Mouse (Mus musculus) hematopoietic stem cell, adult 5-6 weeks (primary cell): Measurements from ENCODE around the gene Esm1. TPM values are rescaled to one million over a fixed set of nuclear protein-coding genes. Genes with fewer than 3 reads are reported as not detected.
"Not testable (repeated sequence)": the region's sequence is repeated elsewhere in the genome, so short reads cannot be mapped to it uniquely, and the experiment has no call there.

Experiments
- ATAC-seq, 2 experiments: fragments of 125-278 bp in 1 of 2; replicated peaks in 1 of 2; 2 replicates each; pipeline ENCODE4 v1.8.0; 2016 to 2017; ENCODE audit warnings: inconsistent platforms in 2 of 2, mild to moderate bottlenecking in 2 of 2, moderate number of reproducible peaks in 2 of 2, low read depth in 1 of 2, moderate TSS enrichment in 1 of 2; ENCODE audit not compliant: low FRiP score in 2 of 2, poor library complexity in 2 of 2, severe bottlenecking in 2 of 2, insufficient read depth in 1 of 2, low TSS enrichment in 1 of 2
- total RNA-seq: library from RNA; stranded (forward); fragments of 172-1452, 232-1000 nt; gene quantifications from 2 replicates; pipeline ENCODE4 v1.2.3, GENCODE M21; 2017

Esm1 gene
- total RNA-seq, 1 experiment from 2014 or later, result 0.10 TPM

- no peak for ATAC-seq
Observed at GRCm38 (mm10) chr13:113221851-113222250, 12.4 kb downstream of the Esm1 start.

DNA sequence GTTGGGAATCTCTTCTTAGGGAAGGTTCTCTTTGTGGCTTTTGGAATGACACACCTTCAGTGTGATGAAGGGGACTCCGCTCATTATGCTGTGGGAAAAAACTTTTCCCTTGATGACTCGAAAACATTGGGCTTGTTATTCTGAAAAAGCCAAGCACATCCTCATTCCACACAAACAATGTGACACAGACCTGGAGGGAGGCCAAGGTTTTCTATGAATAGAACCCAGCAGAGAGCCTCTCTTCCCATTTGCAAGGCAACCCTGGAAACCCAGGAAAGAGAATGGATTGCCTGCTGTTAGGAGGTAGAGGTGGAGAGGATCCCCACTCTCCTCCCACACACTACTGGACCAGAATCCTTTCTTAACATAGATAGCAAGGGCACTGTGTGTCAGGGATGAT, 14.6 kb downstream of the Esm1 start:
- no peak for ATAC-seq

DNA sequence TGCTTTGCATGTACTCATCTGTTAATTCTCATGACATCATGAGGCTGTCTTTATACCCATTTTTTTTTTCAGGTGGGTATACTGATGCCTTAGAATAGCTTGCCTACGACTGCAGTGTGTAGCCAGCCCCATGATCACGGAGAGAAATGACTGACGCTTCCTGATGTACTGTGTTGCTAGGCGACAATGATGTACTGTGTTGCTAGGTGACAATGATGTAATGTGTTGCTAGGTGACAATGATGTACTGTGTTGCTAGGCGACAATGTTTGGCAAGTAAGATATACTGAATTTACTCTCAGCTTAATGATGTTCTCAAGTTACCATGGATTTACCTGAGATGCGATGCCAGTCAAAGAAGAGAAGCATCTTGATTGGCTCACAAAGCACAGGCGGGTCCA, 16.4 kb downstream of the Esm1 start, which contains the start of gene Gzmk:
Gene Gzmk, minus strand, starts transcription at position 98 of the 400 bp plus-strand sequence.
- peak in 1 of 2 experiments; percentile 45; a peak in 1 of 4 replicates for ATAC-seq

- ATAC-seq, result peak in 1 of 2 experiments; percentile 51; a peak in 1 of 4 replicates
Observed at GRCm38 (mm10) chr13:113227076-113227475, 17.6 kb downstream of the Esm1 start.

DNA sequence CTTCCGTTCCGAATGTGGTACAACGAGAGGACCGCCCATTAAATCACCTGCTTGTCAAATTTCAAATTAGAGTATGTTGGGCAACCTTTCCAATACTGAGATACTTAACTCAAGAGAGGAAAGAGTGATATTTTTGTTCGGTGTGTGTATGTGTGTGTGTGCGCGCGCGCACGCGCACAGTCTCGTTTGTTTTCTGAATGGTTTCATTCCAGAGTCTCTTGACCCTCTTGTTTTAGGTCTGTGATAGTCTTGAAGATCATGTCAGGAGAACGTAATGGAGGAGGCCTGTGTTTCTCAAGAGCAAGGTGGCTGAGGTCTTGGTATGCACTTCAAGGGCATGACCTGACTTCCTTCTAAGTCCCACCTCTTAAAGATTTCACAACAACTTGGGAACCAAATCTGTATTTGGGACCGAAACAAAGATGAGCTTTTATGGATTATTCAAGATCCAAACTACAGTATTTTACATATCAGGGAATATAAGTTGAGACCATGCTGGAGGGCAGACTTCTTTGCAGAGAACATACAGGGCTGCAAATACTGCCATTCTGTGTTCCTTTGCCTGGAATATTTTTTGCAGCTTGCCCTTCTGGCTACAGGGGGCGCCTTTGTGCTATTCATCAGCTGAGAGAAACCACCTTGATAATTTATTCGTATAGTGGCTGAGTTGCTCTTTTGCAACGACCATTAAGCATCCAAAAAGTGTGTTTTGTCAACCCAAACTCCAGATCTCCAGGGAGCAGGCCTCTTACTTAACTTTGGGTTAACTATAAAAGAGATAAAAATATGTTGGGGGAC, 18.4 kb downstream of the Esm1 start:
- ATAC-seq, result no peak

DNA sequence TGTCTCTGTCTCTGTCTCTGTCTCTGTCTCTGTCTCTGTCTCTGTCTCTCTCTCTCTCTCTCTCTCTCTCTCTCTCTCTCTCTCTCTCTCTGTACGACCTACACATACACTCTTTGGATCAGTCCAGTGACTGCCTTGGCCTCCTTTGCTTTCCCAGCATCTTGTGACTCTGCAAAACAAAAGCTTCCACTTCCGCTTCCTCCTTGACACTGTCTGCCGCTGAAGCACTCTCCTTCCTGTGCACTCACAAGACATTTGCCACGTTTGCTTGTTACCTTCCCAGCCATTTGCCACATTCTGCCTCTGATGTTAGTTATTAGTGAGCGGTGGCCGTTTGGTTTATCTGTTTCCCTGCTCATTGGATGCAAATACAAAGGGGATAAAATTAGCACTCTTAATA, 32.7 kb downstream of the Esm1 start:
- peak; percentile 53 to 74; a peak in 2 of 4 replicates for ATAC-seq

DNA sequence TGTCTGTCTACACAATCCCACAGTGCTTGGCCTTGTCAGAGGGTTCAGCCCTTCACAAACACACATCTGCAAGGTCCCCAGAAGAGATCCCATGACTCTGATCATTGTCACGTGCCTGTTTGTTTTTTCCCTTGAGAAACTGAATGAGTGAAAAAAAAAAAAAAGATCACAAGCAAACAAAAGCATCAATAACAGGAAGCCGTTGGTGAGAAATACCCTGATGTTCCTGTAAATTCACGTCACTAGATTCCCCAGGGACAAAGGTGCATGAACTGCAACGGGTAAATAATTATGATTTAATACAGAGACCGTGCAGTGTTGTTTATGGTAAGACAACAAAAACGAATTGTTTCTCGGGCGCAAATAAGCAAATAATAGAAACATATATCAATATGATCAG, 35.6 kb downstream of the Esm1 start:
- ATAC-seq, result no peak

DNA sequence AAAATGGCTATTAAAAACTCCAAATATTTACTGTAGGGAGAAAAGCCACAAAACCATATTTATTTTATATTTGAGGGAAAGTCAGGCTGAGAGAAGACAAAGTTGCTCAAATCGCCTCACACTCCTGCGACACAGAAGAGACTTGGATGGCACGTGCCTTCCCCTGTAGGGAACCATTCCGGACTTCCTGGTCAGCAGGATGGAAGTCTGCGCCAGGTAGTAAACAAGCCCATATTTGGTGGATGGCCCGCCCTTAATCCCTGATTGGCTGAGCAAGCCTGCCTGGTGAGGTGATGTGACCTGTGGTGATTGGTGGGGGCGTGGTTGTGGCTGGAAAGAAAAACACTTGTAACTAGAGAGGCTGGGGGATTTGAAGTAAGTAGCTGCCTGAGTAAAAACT, 43.1 kb downstream of the Esm1 start:
- not testable (repeated sequence) for ATAC-seq

- ATAC-seq, result no peak
Observed at GRCm38 (mm10) chr13:113256766-113257165, 47.3 kb downstream of the Esm1 start.

DNA sequence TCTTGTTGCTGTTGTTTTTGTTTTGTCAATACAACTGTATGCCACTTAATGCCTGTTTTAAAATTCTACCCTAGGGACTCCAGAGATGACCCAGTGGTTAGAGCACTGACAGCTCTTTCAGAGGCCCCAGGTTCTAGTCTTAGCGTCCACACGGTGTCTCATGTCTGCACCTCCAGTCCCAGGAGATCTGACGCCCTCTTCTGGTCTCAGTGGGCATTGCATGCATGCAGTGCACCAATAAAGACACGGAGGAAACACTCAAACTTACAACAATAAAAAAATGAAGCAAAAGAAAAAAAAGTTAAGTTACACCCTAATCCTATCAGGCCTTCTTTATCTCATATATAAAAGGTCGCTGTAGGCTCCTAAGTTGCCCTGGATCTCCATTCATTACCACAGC, 47.7 kb downstream of the Esm1 start:
- ATAC-seq, result no peak

GRCm38 (mm10) chr13:113259237-113259636, 49.8 kb downstream of the Esm1 start:
- ATAC-seq, result no peak

DNA sequence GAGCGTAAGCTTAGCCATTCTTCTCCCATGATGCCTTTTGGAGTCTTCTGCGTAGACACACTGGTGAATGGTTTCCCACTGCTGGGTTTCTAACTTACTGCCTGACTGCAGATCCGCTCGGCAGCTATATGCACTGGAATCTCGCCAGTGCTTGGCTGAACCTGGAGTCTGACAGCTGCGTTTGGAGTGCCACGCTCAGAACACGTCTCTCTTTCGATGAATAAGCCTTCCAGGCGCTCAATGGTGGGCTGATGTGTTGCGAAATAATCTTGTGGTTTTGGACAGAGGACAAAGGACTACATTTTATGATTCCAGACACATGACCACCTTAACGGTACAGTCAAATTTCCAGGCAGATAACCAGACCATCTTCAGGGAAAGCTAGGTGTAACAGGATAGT, 53.4 kb downstream of the Esm1 start:
- no peak for ATAC-seq

DNA sequence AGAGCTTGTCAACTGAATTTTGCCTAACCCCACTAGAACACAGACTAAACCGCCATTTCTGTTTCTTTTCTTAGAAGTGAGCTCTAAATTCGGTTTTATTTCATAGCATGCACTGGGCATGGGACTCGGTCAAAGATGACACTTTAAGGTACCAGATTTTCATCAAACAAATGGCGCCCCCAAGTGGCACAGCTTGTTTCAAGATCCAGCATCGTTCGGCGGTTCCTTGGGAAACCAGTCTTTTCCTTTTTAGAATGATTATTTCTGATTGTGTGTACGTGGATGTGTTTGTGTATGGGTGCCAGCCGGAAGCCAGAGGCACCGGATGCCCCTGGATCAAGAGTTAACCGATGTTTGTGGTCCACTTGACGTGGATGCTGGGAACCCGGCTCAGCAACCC, 55.8 kb downstream of the Esm1 start:
- no peak for ATAC-seq

DNA sequence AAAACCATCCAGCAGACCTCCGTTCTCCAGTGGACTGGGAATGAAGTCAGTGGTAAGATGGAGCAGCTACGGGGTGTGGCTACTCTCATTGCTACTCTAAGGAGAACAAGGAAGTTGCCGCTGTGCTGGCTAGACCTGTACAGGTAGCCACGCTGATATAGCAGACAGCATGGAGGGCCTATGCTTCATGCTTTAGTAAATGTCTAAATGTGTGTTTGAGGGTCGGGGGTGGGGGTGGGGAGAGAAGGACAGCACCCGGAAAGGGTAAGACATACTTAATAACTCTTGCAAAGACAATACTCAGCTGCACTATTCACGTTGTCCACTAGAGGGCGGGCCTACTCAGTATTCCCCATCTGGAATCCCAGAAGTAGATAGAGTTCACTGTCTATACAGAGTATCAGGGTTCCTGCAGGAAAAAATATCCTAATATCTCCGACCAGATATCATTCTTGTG, 57.1 kb downstream of the Esm1 start:
- ATAC-seq, result no peak; a peak in 1 of 4 replicates

DNA sequence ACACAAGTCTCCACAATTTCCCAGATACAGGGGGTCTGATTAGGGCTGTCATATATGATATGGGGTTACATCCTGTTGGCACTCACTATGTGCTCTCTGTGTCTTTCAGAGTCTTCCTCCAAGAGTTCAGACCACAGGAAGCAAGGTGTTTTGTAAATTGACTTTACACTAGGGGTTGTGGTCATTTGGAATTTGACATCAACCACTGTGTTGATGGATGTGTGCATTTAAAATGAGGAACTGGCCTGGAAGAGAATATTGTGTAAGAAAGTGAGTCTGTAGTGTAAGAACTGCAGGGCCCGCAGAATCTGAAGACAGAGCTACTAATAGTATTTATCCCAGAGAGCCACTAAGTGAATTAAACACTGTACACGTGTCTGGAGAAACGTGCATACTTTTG, 57.7 kb downstream of the Esm1 start:
- ATAC-seq, result peak; percentile 87 to 94

Other genes starting within 250 kb of the Esm1 start
- gene Ccno, start 221.9 kb upstream of the Esm1 start, total RNA-seq, result 1.3 and 1.5 TPM in 2 replicates
- not detected in 2 replicates for gene Mcidas, start 215.8 kb upstream of the Esm1 start, total RNA-seq
- gene Cdc20b, start 174.5 kb upstream of the Esm1 start, total RNA-seq, result not detected in 2 replicates
- gene Gpx8, start 163.2 kb upstream of the Esm1 start, total RNA-seq, result not detected in 2 replicates
- 5.5 and 5.6 TPM in 2 replicates for gene Gzma, start 108.7 kb upstream of the Esm1 start, total RNA-seq
- not detected in 2 replicates for gene Gzmk, start 16.2 kb downstream of the Esm1 start, total RNA-seq
- 0.40 and 0.69 TPM in 2 replicates for gene BC067074, start 83.5 kb downstream of the Esm1 start, total RNA-seq